Mouse (Mus musculus): ENCODE measurements around the gene Cct6b. TPM values are rescaled to one million over a fixed set of nuclear protein-coding genes. Genes with fewer than 3 reads are reported as not detected.

The Cct6b gene
- polyA plus RNA-seq, 1 experiment: 0.21 TPM

DNA sequence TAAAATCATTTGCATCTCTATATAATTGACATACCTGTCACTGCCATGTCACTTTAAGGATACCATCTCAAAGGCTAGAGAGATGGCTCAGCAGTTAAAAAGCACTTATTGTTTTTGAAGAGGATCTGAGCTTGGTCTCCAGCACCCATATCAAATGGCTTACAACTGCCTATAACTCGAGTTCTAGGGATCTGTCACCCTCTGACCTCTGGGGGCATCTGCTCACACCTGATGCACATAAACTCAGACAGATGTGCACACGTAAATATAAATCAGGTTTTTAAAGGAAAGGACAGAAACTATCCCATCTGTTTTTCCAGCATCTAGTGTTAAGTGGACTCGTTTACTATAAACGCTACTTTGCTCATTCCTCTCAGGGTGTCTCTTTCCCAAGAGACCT lies 860 bp downstream of the Cct6b start:
- H3K4me1 ChIP-seq (ENCODE audit: control insufficient read depth, insufficient read depth, low read length): 0 out of 2 replicates have a peak, but pooled peaks cover 1% of the 10 kb centered on the region
- no peak overlapping the region for H3K27ac ChIP-seq (ENCODE audit: insufficient read depth, low read length)
- TF ChIP-seq POLR2A (IDR thresholded peaks at IDR 0.05; ENCODE audit: extremely low read depth, insufficient read depth, low read length) (no peak), CTCF (IDR thresholded peaks at IDR 0.05; ENCODE audit: extremely low read depth, insufficient read depth, low read length) (no peak)
- H3K4me3 ChIP-seq (ENCODE audit: insufficient read depth, low read length): peak overlapping the region; percentile 61; the same call in 1 of the 2 replicates

GRCm38 (mm10) chr11:82762286-82762829 lies 1.8 kb downstream of the Cct6b start:
- TF ChIP-seq POLR2A (IDR thresholded peaks at IDR 0.05; ENCODE audit: extremely low read depth, insufficient read depth, low read length): no peak
- no peak for TF ChIP-seq CTCF (IDR thresholded peaks at IDR 0.05; ENCODE audit: extremely low read depth, insufficient read depth, low read length)
- Histone ChIP-seq H3K27ac (ENCODE audit: insufficient read depth, low read length) (no peak overlapping the region), H3K4me3 (ENCODE audit: insufficient read depth, low read length) (no peak overlapping the region), H3K4me1 (ENCODE audit: control insufficient read depth, insufficient read depth, low read length) (0 out of 2 replicates have a peak, but pooled peaks cover 1% of the 10 kb centered on the region)

GRCm38 (mm10) chr11:82755919-82756318 lies 8.2 kb downstream of the Cct6b start:
- Histone ChIP-seq H3K4me1 (ENCODE audit: control insufficient read depth, insufficient read depth, low read length) (no peaks in the 10 kb centered on the region), H3K4me3 (ENCODE audit: insufficient read depth, low read length) (no peak overlapping the region), H3K27ac (ENCODE audit: insufficient read depth, low read length) (no peak overlapping the region)
- no peak for TF ChIP-seq POLR2A (IDR thresholded peaks at IDR 0.05; ENCODE audit: extremely low read depth, insufficient read depth, low read length)
- TF ChIP-seq CTCF (IDR thresholded peaks at IDR 0.05; ENCODE audit: extremely low read depth, insufficient read depth, low read length): no peak

DNA sequence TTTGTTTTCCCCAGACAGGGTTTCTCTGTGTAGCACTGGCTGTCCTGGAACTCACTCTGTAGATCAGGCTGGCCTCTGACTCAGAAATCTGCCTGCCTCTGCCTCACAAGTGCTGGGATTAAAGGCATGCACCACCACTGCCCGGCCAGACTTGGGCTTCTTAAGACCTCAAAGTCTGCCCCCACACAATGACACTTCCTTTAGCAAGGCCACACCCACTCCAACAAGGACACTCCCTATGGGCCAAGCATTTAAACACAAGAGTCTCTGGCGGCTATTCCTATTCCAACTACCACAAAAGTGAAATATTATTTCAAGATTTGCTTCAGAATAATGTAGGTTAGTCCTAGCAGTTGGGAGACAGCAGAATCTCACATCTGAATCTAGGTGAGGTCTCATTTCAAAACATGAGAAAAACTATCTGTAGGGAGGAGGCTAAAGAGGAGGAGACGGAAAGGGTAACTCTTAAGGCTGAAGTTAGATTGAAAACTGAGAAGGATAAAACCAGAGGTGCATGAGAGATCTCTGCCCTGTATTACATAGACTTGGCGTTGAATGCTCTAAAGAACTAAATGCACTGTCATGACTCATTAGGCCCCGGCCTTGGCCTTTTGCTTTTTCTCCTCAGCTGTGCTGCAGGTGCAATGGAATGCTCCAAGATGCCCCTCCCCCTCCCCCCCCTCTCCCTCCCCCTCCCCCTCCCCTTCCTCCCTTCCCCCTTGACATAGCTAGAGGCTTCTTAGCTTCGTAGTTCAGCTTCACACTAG lies 11.6 kb downstream of the Cct6b start:
- TF ChIP-seq CTCF (IDR thresholded peaks at IDR 0.05; ENCODE audit: extremely low read depth, insufficient read depth, low read length): no peak
- no peak for TF ChIP-seq POLR2A (IDR thresholded peaks at IDR 0.05; ENCODE audit: extremely low read depth, insufficient read depth, low read length)
- Histone ChIP-seq H3K4me3 (ENCODE audit: insufficient read depth, low read length) (no peak overlapping the region), H3K4me1 (ENCODE audit: control insufficient read depth, insufficient read depth, low read length) (no peaks in the 10 kb centered on the region), H3K27ac (ENCODE audit: insufficient read depth, low read length) (no peak overlapping the region)

GRCm38 (mm10) chr11:82746857-82747366 lies 17.2 kb downstream of the Cct6b start:
- Histone ChIP-seq H3K27ac (ENCODE audit: insufficient read depth, low read length) (no peak overlapping the region), H3K4me1 (ENCODE audit: control insufficient read depth, insufficient read depth, low read length) (no peaks in the 10 kb centered on the region), H3K4me3 (ENCODE audit: insufficient read depth, low read length) (no peak overlapping the region)
- no peak for TF ChIP-seq POLR2A (IDR thresholded peaks at IDR 0.05; ENCODE audit: extremely low read depth, insufficient read depth, low read length)
- no peak for TF ChIP-seq CTCF (IDR thresholded peaks at IDR 0.05; ENCODE audit: extremely low read depth, insufficient read depth, low read length)

GRCm38 (mm10) chr11:82746138-82746537 lies 18.0 kb downstream of the Cct6b start:
- no peak overlapping the region for H3K4me3 ChIP-seq (ENCODE audit: insufficient read depth, low read length)
- H3K4me1 ChIP-seq (ENCODE audit: control insufficient read depth, insufficient read depth, low read length): no peaks in the 10 kb centered on the region
- TF ChIP-seq POLR2A (IDR thresholded peaks at IDR 0.05; ENCODE audit: extremely low read depth, insufficient read depth, low read length): no peak
- TF ChIP-seq CTCF (IDR thresholded peaks at IDR 0.05; ENCODE audit: extremely low read depth, insufficient read depth, low read length): peak; percentile 36; the same call in 1 of the 2 replicates
- H3K27ac ChIP-seq (ENCODE audit: insufficient read depth, low read length): no peak overlapping the region

GRCm38 (mm10) chr11:82739006-82739405 lies 25.1 kb downstream of the Cct6b start:
- Histone ChIP-seq H3K4me1 (ENCODE audit: control insufficient read depth, insufficient read depth, low read length) (no peaks in the 10 kb centered on the region), H3K27ac (ENCODE audit: insufficient read depth, low read length) (no peak overlapping the region), H3K4me3 (ENCODE audit: insufficient read depth, low read length) (no peak overlapping the region)
- no peak for TF ChIP-seq POLR2A (IDR thresholded peaks at IDR 0.05; ENCODE audit: extremely low read depth, insufficient read depth, low read length)
- TF ChIP-seq CTCF (IDR thresholded peaks at IDR 0.05; ENCODE audit: extremely low read depth, insufficient read depth, low read length): no peak

GRCm38 (mm10) chr11:82734227-82734626 lies 29.9 kb downstream of the Cct6b start:
- TF ChIP-seq POLR2A (IDR thresholded peaks at IDR 0.05; ENCODE audit: extremely low read depth, insufficient read depth, low read length) (no peak), CTCF (IDR thresholded peaks at IDR 0.05; ENCODE audit: extremely low read depth, insufficient read depth, low read length) (no peak)
- Histone ChIP-seq H3K27ac (ENCODE audit: insufficient read depth, low read length) (no peak overlapping the region), H3K4me3 (ENCODE audit: insufficient read depth, low read length) (no peak overlapping the region), H3K4me1 (ENCODE audit: control insufficient read depth, insufficient read depth, low read length) (no peaks in the 10 kb centered on the region)

DNA sequence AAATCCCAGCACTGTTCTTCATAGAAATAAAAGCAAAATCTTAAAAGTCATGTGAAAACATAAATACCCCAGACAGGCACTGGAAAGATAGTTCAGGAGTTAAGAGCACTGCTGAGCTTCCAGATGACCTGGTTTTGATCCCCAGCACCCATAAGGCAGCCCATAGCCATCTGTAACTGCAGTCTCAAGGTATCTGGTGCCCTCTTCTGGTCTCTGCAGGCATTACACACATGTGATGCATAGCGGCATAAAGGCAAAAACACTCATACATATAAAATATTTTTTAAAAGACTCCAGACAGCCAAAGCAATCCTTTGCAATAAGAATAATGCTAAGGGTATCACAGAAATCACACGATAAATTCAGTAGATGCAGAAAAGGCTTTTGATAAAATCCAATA lies 37.3 kb downstream of the Cct6b start:
- TF ChIP-seq POLR2A (IDR thresholded peaks at IDR 0.05; ENCODE audit: extremely low read depth, insufficient read depth, low read length) (no peak), CTCF (IDR thresholded peaks at IDR 0.05; ENCODE audit: extremely low read depth, insufficient read depth, low read length) (no peak)
- H3K27ac ChIP-seq (ENCODE audit: insufficient read depth, low read length): no peak overlapping the region
- no peaks in the 10 kb centered on the region for H3K4me1 ChIP-seq (ENCODE audit: control insufficient read depth, insufficient read depth, low read length)
- no peak overlapping the region for H3K4me3 ChIP-seq (ENCODE audit: insufficient read depth, low read length)

- no peak overlapping the region for H3K27ac ChIP-seq (ENCODE audit: insufficient read depth, low read length)
- TF ChIP-seq CTCF (IDR thresholded peaks at IDR 0.05; ENCODE audit: extremely low read depth, insufficient read depth, low read length) (no peak), POLR2A (IDR thresholded peaks at IDR 0.05; ENCODE audit: extremely low read depth, insufficient read depth, low read length) (no peak)
- H3K4me3 ChIP-seq (ENCODE audit: insufficient read depth, low read length): no peak overlapping the region
- no peaks in the 10 kb centered on the region for H3K4me1 ChIP-seq (ENCODE audit: control insufficient read depth, insufficient read depth, low read length)
Observed at GRCm38 (mm10) chr11:82719294-82719693, 44.8 kb downstream of the Cct6b start.

Measured in cortical plate, adult 2 months (tissue).